Comparison of ENCODE assay signal across 10 mouse cellular contexts in genomic region chr13:42150072-42150450, GRCm38 (mm10).
DNase-seq lines count a peak whose midpoint lies in the region; ATAC-seq and TF ChIP-seq lines count a peak whose summit lies in the region.
"Had no signal": no experiment of that assay in that cellular context is flagged by ENCODE, and none has a peak within 500 bp of the region (broad histone marks: within the 10 kb centered on the region; RNA-seq: fewer than 3 reads in every experiment).

No protein-coding gene starts in this region.

- H3K27me3 ChIP-seq in liver, postnatal 0 days (ENCODE audit: insufficient read depth, low read length) = no peaks in the 10 kb centered on the region
- no peaks in the 10 kb centered on the region for H3K27me3 ChIP-seq in liver, embryonic 11.5 days (replicated peaks; ENCODE audit: control insufficient read depth, insufficient read depth, low read length)
- H3K27me3 ChIP-seq in embryonic facial prominence, embryonic 13.5 days = no peaks in the 10 kb centered on the region
- no peaks in the 10 kb centered on the region for H3K27me3 ChIP-seq in hindbrain, embryonic 16.5 days (replicated peaks; ENCODE audit: control insufficient read depth, insufficient read depth, low read length)
- H3K27me3 ChIP-seq in neural tube, embryonic 14.5 days (ENCODE audit: control insufficient read depth, insufficient read depth, low read length) = no peaks in the 10 kb centered on the region
- H3K27me3 ChIP-seq: stomach, embryonic 15.5 days had no signal

- H3K36me3 ChIP-seq in liver, postnatal 0 days (replicated peaks; ENCODE audit: insufficient read depth, low read length) = peaks cover 8% of the 10 kb centered on the region; the same call in 1 of the 2 replicates
- peaks cover 2% of the 10 kb centered on the region; the same call in 1 of the 2 replicates for H3K36me3 ChIP-seq in liver, embryonic 11.5 days (ENCODE audit: control insufficient read depth, insufficient read depth, low read length)
- peaks cover 9% of the 10 kb centered on the region for H3K36me3 ChIP-seq in embryonic facial prominence, embryonic 13.5 days
- no peaks in the 10 kb centered on the region for H3K36me3 ChIP-seq in hindbrain, embryonic 16.5 days (ENCODE audit: control insufficient read depth, insufficient read depth, low read length)
- peaks cover 4% of the 10 kb centered on the region; the same call in 1 of the 2 replicates for H3K36me3 ChIP-seq in neural tube, embryonic 14.5 days (ENCODE audit: control insufficient read depth, insufficient read depth, low read length)

- no peak for DNase-seq in liver, postnatal 0 days
- DNase-seq in liver, embryonic 11.5 days (ENCODE audit: low spot score) = no peak
- no peak for DNase-seq in right cerebral cortex, postnatal 4 days
- DNase-seq in right cerebral cortex, postnatal 36 days (ENCODE audit: low spot score in 2 of 2) = no peak
- DNase-seq: gastrocnemius, postnatal 14 days had no signal

- H3K4me3 ChIP-seq in liver, postnatal 0 days (ENCODE audit: low read depth, low read length) = no peak overlapping the region
- no peak overlapping the region for H3K4me3 ChIP-seq in liver, embryonic 11.5 days (ENCODE audit: low read depth, low read length)
- no peak overlapping the region for H3K4me3 ChIP-seq in embryonic facial prominence, embryonic 13.5 days
- no peak overlapping the region for H3K4me3 ChIP-seq in hindbrain, embryonic 16.5 days (ENCODE audit: low read length)
- no peak overlapping the region for H3K4me3 ChIP-seq in neural tube, embryonic 14.5 days (ENCODE audit: low read depth, low read length)
- H3K4me3 ChIP-seq: myocyte; stomach, embryonic 15.5 days had no signal

- H3K4me1 ChIP-seq in liver, postnatal 0 days (ENCODE audit: insufficient read depth) = no peaks in the 10 kb centered on the region; the same call in 1 of the 2 replicates
- peaks cover 10% of the 10 kb centered on the region for H3K4me1 ChIP-seq in liver, embryonic 11.5 days (replicated peaks; ENCODE audit: control insufficient read depth, insufficient read depth, low read length)
- H3K4me1 ChIP-seq in embryonic facial prominence, embryonic 13.5 days = peaks cover 30% of the 10 kb centered on the region
- H3K4me1 ChIP-seq in hindbrain, embryonic 16.5 days (ENCODE audit: control insufficient read depth, insufficient read depth, low read depth, low read length) = peaks cover 19% of the 10 kb centered on the region
- peaks cover 14% of the 10 kb centered on the region; the same call in 1 of the 2 replicates for H3K4me1 ChIP-seq in neural tube, embryonic 14.5 days (ENCODE audit: control insufficient read depth, insufficient read depth, low read length)

- no peaks in the 10 kb centered on the region for H3K9me3 ChIP-seq in liver, postnatal 0 days (ENCODE audit: low read length)
- no peaks in the 10 kb centered on the region for H3K9me3 ChIP-seq in liver, embryonic 11.5 days (ENCODE audit: control insufficient read depth, low read length)
- no peaks in the 10 kb centered on the region for H3K9me3 ChIP-seq in embryonic facial prominence, embryonic 13.5 days
- no peaks in the 10 kb centered on the region for H3K9me3 ChIP-seq in hindbrain, embryonic 16.5 days (ENCODE audit: control insufficient read depth, low read length)
- no peaks in the 10 kb centered on the region for H3K9me3 ChIP-seq in neural tube, embryonic 14.5 days (ENCODE audit: control insufficient read depth, low read length)
- H3K9me3 ChIP-seq: stomach, embryonic 15.5 days had no signal

- H3K4me2 ChIP-seq in liver, postnatal 0 days (ENCODE audit: low read depth, low read length) = no peak overlapping the region
- H3K4me2 ChIP-seq in liver, embryonic 11.5 days = no peak overlapping the region
- no peak overlapping the region for H3K4me2 ChIP-seq in embryonic facial prominence, embryonic 13.5 days
- peak overlapping the region; percentile 25 for H3K4me2 ChIP-seq in hindbrain, embryonic 16.5 days (ENCODE audit: low read length)
- no peak overlapping the region; the same call in 1 of the 2 replicates for H3K4me2 ChIP-seq in neural tube, embryonic 14.5 days (ENCODE audit: low read depth, low read length)
- H3K4me2 ChIP-seq: stomach, embryonic 15.5 days had no signal

- TF ChIP-seq EP300 in liver, postnatal 0 days (IDR thresholded peaks at IDR 0.05; ENCODE audit: low read depth) = no peak

- peak; percentile 43; the same call in 1 of the 2 replicates for ATAC-seq in liver, postnatal 0 days
- ATAC-seq in liver, embryonic 11.5 days (replicated peaks; ENCODE audit: low FRiP score) = no peak
- ATAC-seq in embryonic facial prominence, embryonic 13.5 days (ENCODE audit: insufficient number of reproducible peaks, insufficient read depth, low FRiP score, low TSS enrichment, low read depth) = no peak
- peak; percentile 46 for ATAC-seq in hindbrain, embryonic 16.5 days
- ATAC-seq in neural tube, embryonic 14.5 days (ENCODE audit: low read depth) = peak; percentile 13; the same call in 1 of the 2 replicates

- no peak overlapping the region for H3K27ac ChIP-seq in liver, postnatal 0 days (ENCODE audit: low read depth)
- H3K27ac ChIP-seq in liver, embryonic 11.5 days (ENCODE audit: low read depth, low read length) = no peak overlapping the region; the same call in 1 of the 2 replicates
- H3K27ac ChIP-seq in embryonic facial prominence, embryonic 13.5 days = peak overlapping the region; percentile 4; the same call in 1 of the 2 replicates
- peak overlapping the region; percentile 78 for H3K27ac ChIP-seq in hindbrain, embryonic 16.5 days (ENCODE audit: low read depth, low read length)
- peak overlapping the region; percentile 70 for H3K27ac ChIP-seq in neural tube, embryonic 14.5 days (ENCODE audit: low read depth, low read length)
- H3K27ac ChIP-seq: stomach, embryonic 15.5 days had no signal

- no peak for TF ChIP-seq CTCF in liver, postnatal 0 days (IDR thresholded peaks at IDR 0.05; ENCODE audit: low read depth)

- H3K9ac ChIP-seq in liver, postnatal 0 days (replicated peaks) = no peak overlapping the region
- no peak overlapping the region for H3K9ac ChIP-seq in liver, embryonic 11.5 days (ENCODE audit: low read depth, low read length)
- H3K9ac ChIP-seq in embryonic facial prominence, embryonic 13.5 days = 0 out of 2 replicates have a peak overlapping the region, but pooled peaks have one; percentile 27
- peak overlapping the region; percentile 53 for H3K9ac ChIP-seq in hindbrain, embryonic 16.5 days (ENCODE audit: low read depth, low read length)
- H3K9ac ChIP-seq in neural tube, embryonic 14.5 days (replicated peaks; ENCODE audit: low read depth, low read length) = peak overlapping the region; percentile 35; the same call in 1 of the 2 replicates
- H3K9ac ChIP-seq: stomach, embryonic 15.5 days had no signal

- WGBS in liver, postnatal 0 days (ENCODE audit: insufficient replicate concordance) = 30% methylated on average over 5 of the region's 5 CpGs
- 31% methylated on average over 5 of the region's 5 CpGs for WGBS in liver, embryonic 11.5 days
- WGBS in embryonic facial prominence, embryonic 13.5 days = 31% methylated on average over 5 of the region's 5 CpGs
- WGBS in hindbrain, embryonic 16.5 days = 16% methylated on average over 5 of the region's 5 CpGs
- WGBS in neural tube, embryonic 14.5 days = 15% methylated on average over 5 of the region's 5 CpGs

Comparison
In these comparisons a context has a peak if more than half of its experiments do, and no peak if none do; other contexts are left out.
1. ATAC-seq: peak in liver, postnatal 0 days (single experiment), hindbrain, embryonic 16.5 days (single experiment) and neural tube, embryonic 14.5 days (single experiment); none in liver, embryonic 11.5 days (single experiment) and embryonic facial prominence, embryonic 13.5 days (single experiment).
2. H3K27ac ChIP-seq: peak in embryonic facial prominence, embryonic 13.5 days (single experiment), hindbrain, embryonic 16.5 days (single experiment) and neural tube, embryonic 14.5 days (single experiment); none in liver, postnatal 0 days (single experiment) and liver, embryonic 11.5 days (single experiment).
3. H3K9ac ChIP-seq: peak in embryonic facial prominence, embryonic 13.5 days (single experiment), hindbrain, embryonic 16.5 days (single experiment) and neural tube, embryonic 14.5 days (single experiment); none in liver, postnatal 0 days (single experiment) and liver, embryonic 11.5 days (single experiment).